Mouse (Mus musculus): ENCODE data around the gene Lonrf2. TPM values are rescaled to one million over a fixed set of nuclear protein-coding genes. Genes with fewer than 3 reads are reported as not detected.
A peak's percentile ranks its signal among the peaks of the same experiment; 100 is the strongest.

The Lonrf2 gene
- total RNA-seq, 2 experiments from 2014 or later = 127 to 129 TPM

DNA sequence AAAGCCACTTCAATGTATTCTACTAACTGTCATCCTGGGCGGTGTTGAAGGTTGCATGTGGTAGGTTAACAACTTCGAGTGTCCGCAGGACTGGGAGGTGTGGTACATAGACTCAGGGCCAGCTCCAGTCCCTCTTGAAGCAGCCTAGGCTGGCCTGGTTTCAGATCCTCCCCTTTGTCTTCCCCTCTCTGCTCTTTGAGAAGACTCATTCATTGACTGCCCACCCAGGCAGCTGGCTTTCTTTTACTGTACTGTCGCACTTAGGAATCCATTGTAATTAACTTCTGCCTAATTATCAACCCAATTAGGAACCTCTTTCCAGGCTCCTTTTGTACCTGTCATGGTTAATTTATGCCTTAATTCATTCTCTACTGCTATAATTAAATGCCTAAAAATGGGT is 6.8 kb upstream of the Lonrf2 start:
- intact Hi-C loops (cut with DNase I) = no loop called here
- DNase-seq (ENCODE audit: low spot score in 2 of 2) = no peak

DNA sequence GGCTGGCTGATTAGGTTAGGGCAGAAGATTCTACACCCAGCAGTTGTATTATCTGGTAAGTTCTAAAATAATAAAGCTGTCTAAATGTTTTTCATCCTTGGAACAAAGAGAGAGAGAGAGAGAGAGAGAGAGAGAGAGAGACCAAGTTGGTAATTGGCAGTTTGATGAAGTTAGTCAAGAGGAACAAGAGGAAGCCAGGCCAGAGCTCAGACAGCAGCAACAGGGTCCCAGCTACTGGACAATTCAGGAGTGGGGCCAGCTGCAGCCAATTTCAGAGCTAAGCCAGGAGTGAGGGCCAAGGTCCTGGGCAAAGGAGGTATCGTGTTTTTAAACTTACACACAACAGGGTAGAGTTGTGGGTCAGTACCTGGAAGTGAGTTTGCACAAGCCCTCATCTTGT is 6.3 kb upstream of the Lonrf2 start:
- DNase-seq (ENCODE audit: low spot score in 2 of 2) = no peak
- intact Hi-C loops (cut with DNase I) = no loop called here

DNA sequence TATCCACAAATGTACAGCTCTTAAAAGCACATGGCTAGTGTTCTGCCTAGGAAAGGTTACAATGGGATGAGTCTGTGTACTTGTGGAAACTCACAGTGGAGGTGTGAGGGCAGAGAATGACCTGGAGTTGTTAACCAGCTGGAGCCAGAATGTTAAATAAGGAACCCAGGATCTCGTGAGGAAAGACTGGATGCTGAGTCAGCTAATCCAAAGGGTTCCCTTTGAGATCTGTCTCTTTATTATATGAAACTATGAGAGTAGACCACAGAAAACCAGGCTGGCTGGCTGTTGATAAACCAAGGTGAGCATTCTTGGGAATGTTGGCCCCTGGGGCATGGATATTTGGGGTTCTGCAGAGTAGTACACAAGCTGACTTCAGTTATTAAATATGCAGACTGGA is 3.4 kb upstream of the Lonrf2 start:
- no peak for DNase-seq (ENCODE audit: low spot score in 2 of 2)
- intact Hi-C loops (cut with DNase I) = no loop called here

DNA sequence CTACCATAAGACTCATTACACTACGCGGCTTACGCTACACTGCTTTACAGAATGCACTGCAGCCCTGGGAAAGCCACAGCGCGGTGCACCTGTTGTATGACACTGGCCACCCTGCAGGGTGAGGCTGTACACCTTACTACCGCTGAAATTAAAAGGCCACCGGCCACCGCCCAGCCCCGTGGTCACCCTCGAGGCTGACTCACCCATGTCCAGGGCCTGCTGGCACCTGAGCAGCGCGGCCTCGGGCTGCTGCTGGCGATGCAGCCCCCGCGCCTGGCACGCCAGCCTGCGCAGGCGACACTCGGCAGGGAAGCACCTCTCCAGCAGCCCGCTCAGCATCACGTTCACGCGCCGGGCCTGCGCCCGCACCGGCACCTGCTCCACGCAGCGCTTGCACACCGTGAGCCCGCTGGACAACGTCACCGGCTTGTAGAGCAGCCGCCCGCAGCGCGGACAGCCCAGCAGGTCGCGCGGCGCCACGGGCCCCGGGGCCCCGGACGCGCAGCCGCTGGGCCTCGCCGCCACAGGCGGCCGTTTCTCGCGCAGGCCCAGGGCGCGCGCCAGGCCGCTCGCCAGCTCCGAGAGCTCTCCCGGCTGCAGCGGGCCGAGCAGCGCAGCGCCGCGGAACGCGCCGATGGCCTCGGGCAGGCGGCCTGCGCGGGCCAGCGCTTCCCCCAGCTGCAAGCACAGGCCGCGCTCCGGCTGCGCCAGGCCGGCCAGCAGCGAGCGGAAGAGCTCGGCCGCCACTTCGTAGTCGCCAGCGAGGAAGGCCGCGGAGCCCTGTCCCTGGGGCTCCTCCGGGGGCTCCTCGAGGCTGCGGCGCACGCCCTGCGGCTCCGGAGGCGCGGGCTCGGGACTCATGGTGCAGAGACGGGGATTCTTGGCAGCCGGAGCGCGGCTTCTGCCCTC is 689 bp downstream of the Lonrf2 start:
- intact Hi-C loops (cut with DNase I) = no loop called here
- peak; percentile 56 to 68 for DNase-seq (ENCODE audit: low spot score in 2 of 2)

DNA sequence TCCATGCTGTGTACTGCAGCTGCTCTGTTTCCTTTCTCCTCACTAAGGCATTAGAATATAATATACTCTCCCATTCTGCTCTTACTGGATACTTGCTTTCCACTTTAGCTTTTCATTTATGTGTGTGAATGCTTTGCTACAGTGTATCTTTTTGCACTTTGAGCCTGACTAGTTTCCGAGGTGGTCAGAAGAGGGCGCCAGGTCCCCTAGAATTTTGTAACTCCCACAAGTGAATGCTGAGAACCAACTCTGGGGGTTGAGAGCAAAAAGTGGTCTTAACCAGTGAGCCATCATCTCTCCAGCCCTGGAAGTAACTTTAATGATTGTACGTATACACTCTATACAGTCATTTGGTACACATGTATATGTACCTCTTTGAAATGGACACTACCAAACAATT is 1.6 kb downstream of the Lonrf2 start:
- intact Hi-C loops (cut with DNase I) = no loop called here
- DNase-seq (ENCODE audit: low spot score in 2 of 2) = peak; percentile 30 to 39

DNA sequence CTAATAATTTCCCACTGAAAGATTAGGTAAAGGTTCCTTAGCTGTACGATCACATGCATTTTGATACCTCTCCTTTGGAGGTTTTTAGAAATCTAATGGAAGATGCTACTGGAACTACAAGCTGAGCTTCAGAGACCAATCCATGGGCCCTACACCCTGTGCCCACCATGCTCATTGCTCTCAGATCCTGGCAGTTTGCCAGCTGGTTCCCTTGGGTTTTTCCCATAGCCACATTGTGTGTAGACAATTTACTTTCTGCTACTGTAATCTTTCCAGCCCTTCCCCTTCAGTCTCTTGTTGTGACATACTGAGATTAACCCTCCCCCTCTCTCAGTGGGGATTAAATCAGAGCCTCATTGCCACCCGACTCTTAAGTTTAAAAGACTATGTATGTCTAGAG is 11.6 kb downstream of the Lonrf2 start:
- no peak for DNase-seq (ENCODE audit: low spot score in 2 of 2)
- intact Hi-C loops (cut with DNase I) = no loop called here

DNA sequence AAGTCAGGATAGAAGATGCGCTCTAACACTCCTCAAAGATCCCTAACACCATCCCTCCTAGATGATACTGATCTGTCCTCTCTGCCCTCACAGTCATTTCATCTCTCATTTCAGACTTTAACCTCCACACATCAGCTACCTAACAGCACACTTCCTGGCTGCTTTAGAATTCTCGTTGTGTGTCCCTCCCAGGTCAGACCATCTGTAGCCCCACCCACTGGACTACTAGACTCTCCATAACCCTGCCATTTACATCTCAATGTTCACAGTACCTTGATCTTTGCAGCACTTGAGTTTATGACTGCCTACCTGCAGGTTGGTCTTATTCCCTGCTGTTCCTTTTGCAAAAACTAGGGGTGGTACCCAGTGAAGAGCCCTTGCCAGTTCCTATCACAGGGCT is 12.7 kb downstream of the Lonrf2 start:
- intact Hi-C loops (cut with DNase I) = no loop called here
- DNase-seq (ENCODE audit: low spot score in 2 of 2) = no peak

DNA sequence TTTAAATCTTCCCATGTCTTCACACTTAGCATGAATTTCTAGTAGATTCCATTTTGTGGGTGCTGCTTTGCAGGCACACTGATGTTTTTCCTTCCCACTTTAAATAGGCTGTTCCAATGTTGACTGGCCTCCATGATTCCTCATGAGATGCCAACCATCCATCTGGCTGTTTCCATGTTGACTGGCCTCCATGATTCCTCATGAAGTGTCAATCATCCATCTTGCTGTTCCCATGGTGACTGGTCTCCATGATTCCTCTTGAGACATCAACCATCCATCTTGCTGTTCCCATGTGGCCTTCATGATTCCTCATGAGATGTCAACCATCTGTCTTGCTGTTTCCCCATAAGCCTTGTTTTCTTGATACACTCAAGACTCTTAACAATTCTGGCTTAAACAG is 16.8 kb downstream of the Lonrf2 start:
- intact Hi-C loops (cut with DNase I) = no loop called here
- no peak for DNase-seq (ENCODE audit: low spot score in 2 of 2)

DNA sequence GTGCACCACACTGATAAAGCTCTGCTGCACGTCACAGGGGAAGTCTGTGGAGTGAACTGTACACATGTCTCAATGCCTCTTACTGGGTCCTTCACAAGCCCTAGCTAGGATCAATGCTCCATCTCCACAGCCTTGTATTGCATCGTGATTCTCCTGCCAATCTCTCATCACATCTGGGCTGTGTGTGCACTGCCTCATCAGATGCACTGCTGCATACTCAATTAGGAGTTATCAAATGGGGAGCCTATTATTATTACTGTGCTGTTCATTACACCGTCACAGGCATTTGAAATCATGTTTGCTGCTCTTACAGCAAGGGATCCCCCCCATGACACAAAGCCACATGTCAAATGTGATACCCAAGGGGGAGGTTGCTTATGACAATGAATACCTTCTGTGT is 18.8 kb downstream of the Lonrf2 start:
- DNase-seq (ENCODE audit: low spot score in 2 of 2) = no peak
- intact Hi-C loops (cut with DNase I) = no loop called here

DNA sequence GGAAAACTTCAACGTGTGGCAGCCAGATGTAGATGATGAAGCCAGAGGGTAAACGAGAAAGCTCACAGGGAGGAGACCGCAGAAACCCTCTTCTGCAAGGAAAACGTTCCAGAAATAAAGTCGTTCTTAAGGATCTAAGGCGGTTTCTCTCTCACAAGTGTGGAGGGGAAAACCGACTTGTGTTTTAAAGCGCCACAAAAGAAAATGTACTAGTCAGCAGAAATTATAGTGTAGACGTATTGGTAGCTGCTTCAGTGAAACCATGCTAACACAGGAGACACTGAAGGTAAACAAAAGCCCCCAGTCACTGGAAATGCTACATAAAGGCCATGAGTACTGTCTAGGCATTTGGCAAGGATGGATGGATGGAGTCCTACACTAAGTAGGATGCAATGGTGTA is 19.2 kb downstream of the Lonrf2 start:
- DNase-seq (ENCODE audit: low spot score in 2 of 2) = no peak
- intact Hi-C loops (cut with DNase I) = no loop called here

DNA sequence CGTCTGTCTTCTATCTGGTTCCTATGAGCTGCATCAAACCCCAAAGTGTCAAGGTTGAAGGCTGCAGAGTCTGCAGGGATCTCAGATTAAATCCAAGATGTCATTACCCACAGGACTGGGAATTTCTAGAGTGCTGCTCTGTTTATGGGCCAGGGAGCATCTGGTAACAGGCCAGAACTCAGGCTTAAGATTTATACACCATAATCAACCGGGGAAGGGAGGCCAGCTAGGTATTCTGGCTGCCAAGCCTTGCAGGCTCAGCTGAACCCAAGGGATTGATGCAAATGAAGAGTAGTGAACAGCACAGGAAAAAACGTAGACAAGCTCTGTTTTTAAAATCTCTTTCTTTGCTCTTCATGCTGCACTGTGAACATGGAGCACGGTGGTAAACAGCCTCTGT is 20.2 kb downstream of the Lonrf2 start:
- no peak for DNase-seq (ENCODE audit: low spot score in 2 of 2)
- intact Hi-C loops (cut with DNase I) = no loop called here

DNA sequence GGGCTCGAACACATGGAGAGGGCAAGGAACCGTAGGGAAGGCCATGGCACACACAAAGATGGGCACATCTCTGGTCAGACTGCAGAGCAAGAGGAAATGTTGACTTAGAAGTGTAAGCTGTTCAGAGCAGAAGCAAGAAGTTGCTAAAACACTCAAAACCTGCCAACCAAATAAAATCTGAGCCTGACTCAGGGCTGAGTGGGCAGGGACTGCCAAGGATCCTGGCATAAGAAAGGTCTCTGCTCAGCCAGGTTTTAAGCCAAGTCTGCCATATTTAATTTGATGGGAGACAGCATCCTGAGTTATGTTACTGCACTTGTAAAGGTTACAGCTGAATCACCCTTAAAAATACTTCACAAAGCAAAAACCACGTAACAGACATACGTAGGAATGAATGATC is 29.4 kb downstream of the Lonrf2 start:
- intact Hi-C loops (cut with DNase I) = no loop called here
- no peak for DNase-seq (ENCODE audit: low spot score in 2 of 2)

DNA sequence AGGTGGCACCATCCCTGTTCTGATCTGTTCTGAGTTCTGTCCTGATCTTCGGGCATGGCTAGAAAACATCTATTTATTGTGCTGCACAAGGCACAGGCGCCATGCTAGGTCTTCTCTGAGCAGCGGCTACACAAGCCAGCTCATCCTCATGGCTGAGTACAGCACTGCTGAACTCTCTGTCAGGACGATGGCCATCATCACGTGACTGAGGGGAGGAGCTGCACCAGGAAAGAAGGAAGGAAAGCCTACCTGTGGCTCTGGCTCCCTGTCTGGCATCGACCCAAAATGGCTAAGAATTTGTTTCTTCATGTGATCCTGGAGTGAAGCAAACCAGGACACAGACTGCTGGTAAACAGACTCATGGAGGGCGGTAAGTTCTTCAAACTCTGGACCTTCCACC is 36.1 kb downstream of the Lonrf2 start:
- intact Hi-C loops (cut with DNase I) = no loop called here
- DNase-seq (ENCODE audit: low spot score in 2 of 2) = no peak

DNA sequence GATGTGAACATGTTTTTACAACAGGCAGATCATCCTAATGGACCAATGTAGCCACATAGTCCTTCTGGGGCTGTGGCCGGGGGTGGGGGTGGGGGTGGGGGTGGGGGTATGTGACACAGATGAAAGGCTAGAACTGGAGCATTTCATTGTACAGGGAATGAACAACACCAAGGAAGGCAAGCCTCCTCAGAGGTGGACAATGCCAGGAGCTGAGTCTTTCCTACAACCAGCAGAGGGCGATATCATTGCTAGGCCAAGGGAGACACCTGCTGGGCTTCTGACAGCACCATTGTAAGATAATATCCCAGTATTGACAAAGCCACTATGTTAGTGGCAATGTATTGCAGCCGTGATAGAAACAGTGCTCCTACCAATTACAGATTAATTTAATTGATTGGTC is 37.2 kb downstream of the Lonrf2 start:
- intact Hi-C loops (cut with DNase I) = loop anchor here (5.0 kb wide), 1 partner anchor 58 kb away; no protein-coding TSS in a partner anchor
- peak; percentile 49 to 50 for DNase-seq (ENCODE audit: low spot score in 2 of 2)

DNA sequence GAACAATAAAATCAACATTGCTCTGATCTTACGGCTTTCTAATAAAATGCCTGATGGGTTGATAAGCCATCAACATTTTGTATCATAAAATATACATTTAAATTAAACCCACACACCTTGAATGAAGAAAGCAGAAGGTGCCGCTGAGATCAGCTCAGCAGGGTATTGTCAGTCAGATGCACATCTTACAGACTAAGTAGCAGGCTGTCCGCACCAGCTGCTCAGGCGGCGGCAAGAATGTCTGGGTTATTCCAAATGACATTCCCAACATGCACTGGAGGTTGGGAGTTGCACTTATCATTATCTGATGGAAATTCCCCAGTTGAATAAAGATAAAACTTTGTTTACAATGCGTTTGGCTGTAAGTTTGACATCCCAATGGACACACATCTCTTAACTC is 39.6 kb downstream of the Lonrf2 start:
- intact Hi-C loops (cut with DNase I) = loop anchor here (5.0 kb wide), 1 partner anchor 60 kb away; no protein-coding TSS in a partner anchor
- DNase-seq (ENCODE audit: low spot score in 2 of 2) = no peak

DNA sequence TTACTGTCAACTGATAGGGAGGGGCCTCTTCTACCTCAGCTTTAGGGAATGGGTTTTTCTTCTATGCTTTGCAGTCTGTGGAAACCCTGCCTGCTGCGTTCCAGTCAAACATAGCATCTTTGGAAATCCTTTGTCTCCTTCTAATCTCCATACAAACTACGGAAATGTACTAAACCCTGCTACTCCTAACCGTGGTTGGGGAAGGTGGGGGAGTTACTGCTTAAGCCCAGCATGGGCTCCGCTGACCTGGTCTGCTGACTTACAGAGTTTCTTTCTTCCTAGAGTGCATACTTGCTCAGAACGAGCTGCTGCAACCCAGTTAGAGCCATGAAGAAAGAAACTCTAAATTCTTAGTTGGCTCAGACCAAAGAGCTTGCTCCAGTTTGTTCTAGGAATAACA is 41.0 kb downstream of the Lonrf2 start:
- DNase-seq (ENCODE audit: low spot score in 2 of 2) = no peak
- intact Hi-C loops (cut with DNase I) = loop anchor here (5.0 kb wide), 1 partner anchor 62 kb away; no protein-coding TSS in a partner anchor

DNA sequence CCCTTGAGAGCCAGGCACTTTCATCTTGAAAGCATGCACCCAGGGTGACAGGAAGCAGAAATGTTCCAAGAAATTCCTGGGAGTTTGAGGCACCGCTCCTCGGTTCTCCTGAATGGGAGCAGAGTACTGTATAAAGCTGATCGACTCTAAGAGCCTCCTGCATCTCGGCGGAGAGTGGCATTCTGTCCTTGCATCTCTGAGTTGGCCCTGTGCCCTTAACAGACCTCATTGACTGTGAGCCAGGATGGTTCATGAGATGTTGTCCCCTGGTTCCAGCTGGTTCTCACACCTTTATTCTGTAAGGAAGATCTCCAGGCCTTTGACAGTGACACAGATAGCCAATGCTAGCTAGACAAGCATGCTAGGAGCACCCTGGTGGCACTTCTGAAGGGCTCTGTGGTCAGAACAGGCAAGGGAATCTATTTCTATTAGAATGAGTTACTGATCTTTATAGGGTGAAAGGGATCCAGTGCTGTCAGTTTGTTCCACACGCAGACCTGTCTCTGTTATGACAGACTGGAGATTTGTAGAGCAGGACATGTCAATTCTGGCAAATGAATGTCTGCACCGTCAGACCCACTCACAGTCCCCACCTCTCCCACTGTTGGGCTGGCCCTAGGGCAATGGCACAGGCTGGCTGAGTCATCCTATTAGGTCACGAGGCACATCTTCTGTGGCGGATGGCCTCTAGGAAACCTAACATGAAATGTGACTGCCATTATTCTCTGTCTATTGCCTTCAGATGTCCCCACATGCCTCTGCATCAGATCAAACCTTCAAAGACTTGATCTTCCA is 45.3 kb downstream of the Lonrf2 start:
- intact Hi-C loops (cut with DNase I) = no loop called here
- DNase-seq (ENCODE audit: low spot score in 2 of 2) = no peak

DNA sequence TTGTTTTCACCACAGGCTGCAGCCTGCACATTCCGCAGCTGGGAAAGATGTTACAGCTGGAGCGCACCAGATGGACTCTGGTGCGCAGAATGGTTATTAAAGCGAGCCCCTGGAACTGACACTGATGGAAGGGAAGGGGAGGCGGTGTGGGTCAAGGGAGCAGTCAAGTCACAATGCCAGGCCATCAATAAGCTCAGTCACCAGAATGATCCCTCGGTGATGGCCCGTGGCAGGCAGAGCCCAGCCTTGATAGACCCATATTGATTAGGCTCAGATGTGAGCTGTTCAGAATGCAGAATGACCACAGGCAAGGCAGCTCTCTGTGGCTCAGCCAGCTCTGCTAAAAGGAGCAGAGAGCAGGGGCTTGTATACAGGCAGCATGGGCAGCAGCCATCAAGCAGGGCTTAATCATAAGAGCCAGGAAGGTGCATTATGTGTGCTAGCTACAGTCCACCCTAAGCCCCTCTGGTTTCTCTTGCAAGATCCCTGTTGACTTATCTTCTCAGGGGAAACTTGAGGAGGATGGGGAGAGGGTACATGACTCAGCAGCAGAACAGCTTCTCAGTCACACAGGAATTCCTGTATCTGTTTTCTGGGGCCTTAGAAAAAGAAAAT is 46.4 kb downstream of the Lonrf2 start:
- intact Hi-C loops (cut with DNase I) = no loop called here

DNA sequence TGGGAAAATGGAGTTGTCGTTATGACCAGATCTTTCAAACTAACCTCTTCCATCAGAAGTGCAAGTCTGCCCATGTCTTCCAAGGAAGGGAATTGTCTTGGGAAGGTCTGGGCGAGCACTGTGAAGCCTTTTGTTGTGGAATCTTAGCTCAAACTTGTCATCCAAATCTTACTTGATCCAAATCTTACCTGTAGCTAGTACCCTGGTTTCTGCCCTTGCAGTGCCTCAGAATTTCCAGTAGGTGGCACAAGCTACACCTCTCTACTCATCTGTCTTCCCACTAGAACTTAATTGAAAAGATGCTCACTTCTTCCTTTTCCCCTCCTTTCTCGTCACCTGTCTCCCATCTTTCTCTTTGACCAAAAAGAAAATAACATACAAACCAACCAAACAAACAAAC is 47.6 kb downstream of the Lonrf2 start:
- DNase-seq (ENCODE audit: low spot score in 2 of 2) = peak in 1 of 2 experiments; percentile 48
- intact Hi-C loops (cut with DNase I) = no loop called here

More for the DNA sequence above, 46.4 kb downstream of the Lonrf2 start:
- DNase-seq (ENCODE audit: low spot score in 2 of 2) = no peak

DNA sequence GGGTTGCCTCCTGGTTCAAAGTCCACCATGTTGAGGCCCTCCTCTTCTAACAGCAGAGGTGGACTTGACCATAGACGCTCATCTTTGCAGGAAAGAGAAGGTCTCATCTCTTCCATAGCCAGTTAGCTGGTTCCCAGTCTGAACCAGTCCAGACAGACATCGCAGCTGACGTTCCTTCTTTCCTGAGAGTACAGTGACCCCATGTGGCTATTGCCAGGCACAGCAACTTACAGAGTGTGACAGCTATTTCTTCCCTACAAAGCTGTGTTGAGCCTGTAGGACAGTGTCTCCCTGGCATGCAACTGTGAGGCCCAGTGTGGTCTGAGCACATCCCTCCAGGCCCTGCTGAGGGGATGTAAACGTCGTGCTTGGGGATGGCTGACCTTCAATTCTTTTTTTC is 49.1 kb downstream of the Lonrf2 start:
- peak; percentile 77 to 82 for DNase-seq (ENCODE audit: low spot score in 2 of 2)
- intact Hi-C loops (cut with DNase I) = loop anchor here (1.0 kb wide), 1 partner anchor 602 kb away; no protein-coding TSS in a partner anchor

Measured in left cerebral cortex, postnatal 14 days (tissue).